Mouse (Mus musculus): ENCODE measurements around the gene Vwf. TPM values are rescaled to one million over a fixed set of nuclear protein-coding genes. Genes with fewer than 3 reads are reported as not detected.

Gene Vwf
- polyA plus RNA-seq, 1 experiment from 2014 or later = 21.4 TPM

- Histone ChIP-seq H3K27ac (ENCODE audit: poor library complexity, severe bottlenecking) (no peak overlapping the region), H3K9me3 (replicated peaks) (no peaks in the 10 kb centered on the region), H3K4me2 (no peak overlapping the region), H3K36me3 (no peaks in the 10 kb centered on the region), H3K4me1 (replicated peaks) (no peaks in the 10 kb centered on the region), H3K4me3 (no peak overlapping the region), H3K27me3 (replicated peaks) (peaks cover 16% of the 10 kb centered on the region), H3K9ac (no peak overlapping the region)
- WGBS = 80% methylated on average over 4 of the region's 4 CpGs
- no peak for ATAC-seq (ENCODE audit: insufficient number of reproducible peaks, low FRiP score)
Observed at GRCm38 (mm10) chr6:125586042-125586566, 39.5 kb downstream of the Vwf start.

GRCm38 (mm10) chr6:125588241-125588640 is 41.7 kb downstream of the Vwf start:
- H3K27me3 ChIP-seq (replicated peaks) = peaks cover 19% of the 10 kb centered on the region
- 88% methylated on average over 12 of the region's 12 CpGs for WGBS
- ATAC-seq (ENCODE audit: insufficient number of reproducible peaks, low FRiP score) = no peak

GRCm38 (mm10) chr6:125589075-125589474 is 42.5 kb downstream of the Vwf start:
- no peaks in the 10 kb centered on the region for H3K4me1 ChIP-seq (replicated peaks)
- no peaks in the 10 kb centered on the region for H3K9me3 ChIP-seq (replicated peaks)
- peaks cover 19% of the 10 kb centered on the region for H3K27me3 ChIP-seq (replicated peaks)
- H3K9ac ChIP-seq = no peak overlapping the region
- ATAC-seq (ENCODE audit: insufficient number of reproducible peaks, low FRiP score) = no peak
- WGBS = 74% methylated on average over 8 of the region's 8 CpGs
- no peak overlapping the region for H3K4me2 ChIP-seq
- no peaks in the 10 kb centered on the region for H3K36me3 ChIP-seq
- H3K4me3 ChIP-seq = no peak overlapping the region
- no peak overlapping the region for H3K27ac ChIP-seq (ENCODE audit: poor library complexity, severe bottlenecking)

More at GRCm38 (mm10) chr6:125588241-125588640, 41.7 kb downstream of the Vwf start:
- Histone ChIP-seq H3K9ac (no peak overlapping the region), H3K4me2 (no peak overlapping the region), H3K4me1 (replicated peaks) (no peaks in the 10 kb centered on the region), H3K36me3 (no peaks in the 10 kb centered on the region), H3K4me3 (no peak overlapping the region), H3K27ac (ENCODE audit: poor library complexity, severe bottlenecking) (no peak overlapping the region), H3K9me3 (replicated peaks) (no peaks in the 10 kb centered on the region)

GRCm38 (mm10) chr6:125590056-125590455 is 43.5 kb downstream of the Vwf start:
- H3K9ac ChIP-seq = no peak overlapping the region
- WGBS = 70% methylated on average over 7 of the region's 7 CpGs
- H3K9me3 ChIP-seq (replicated peaks) = no peaks in the 10 kb centered on the region
- no peak for ATAC-seq (ENCODE audit: insufficient number of reproducible peaks, low FRiP score)
- peaks cover 19% of the 10 kb centered on the region for H3K27me3 ChIP-seq (replicated peaks)
- H3K4me2 ChIP-seq = no peak overlapping the region
- H3K36me3 ChIP-seq = no peaks in the 10 kb centered on the region
- H3K27ac ChIP-seq (ENCODE audit: poor library complexity, severe bottlenecking) = no peak overlapping the region
- no peaks in the 10 kb centered on the region for H3K4me1 ChIP-seq (replicated peaks)
- no peak overlapping the region for H3K4me3 ChIP-seq

- ATAC-seq (ENCODE audit: insufficient number of reproducible peaks, low FRiP score) = no peak
- Histone ChIP-seq H3K4me2 (no peak overlapping the region), H3K4me3 (no peak overlapping the region), H3K4me1 (replicated peaks) (no peaks in the 10 kb centered on the region), H3K9ac (no peak overlapping the region), H3K27ac (ENCODE audit: poor library complexity, severe bottlenecking) (no peak overlapping the region), H3K27me3 (replicated peaks) (peaks cover 19% of the 10 kb centered on the region), H3K9me3 (replicated peaks) (no peaks in the 10 kb centered on the region), H3K36me3 (no peaks in the 10 kb centered on the region)
- 82% methylated on average over 8 of the region's 8 CpGs for WGBS
Observed at GRCm38 (mm10) chr6:125590471-125590870, 43.9 kb downstream of the Vwf start.

- H3K9ac ChIP-seq = no peak overlapping the region
- H3K4me3 ChIP-seq = no peak overlapping the region
- H3K27ac ChIP-seq (ENCODE audit: poor library complexity, severe bottlenecking) = no peak overlapping the region
- H3K27me3 ChIP-seq (replicated peaks) = peaks cover 19% of the 10 kb centered on the region
- no peaks in the 10 kb centered on the region for H3K36me3 ChIP-seq
- ATAC-seq (ENCODE audit: insufficient number of reproducible peaks, low FRiP score) = no peak
- 0 out of 2 replicates have a peak, but pooled peaks cover 3% of the 10 kb centered on the region for H3K4me1 ChIP-seq (replicated peaks)
- no peak overlapping the region for H3K4me2 ChIP-seq
- WGBS = 66% methylated on average over 8 of the region's 8 CpGs
- no peaks in the 10 kb centered on the region for H3K9me3 ChIP-seq (replicated peaks)
Observed at GRCm38 (mm10) chr6:125591652-125592385, 45.2 kb downstream of the Vwf start.

- 85% methylated on average over 6 of the region's 6 CpGs for WGBS
- no peak for ATAC-seq (ENCODE audit: insufficient number of reproducible peaks, low FRiP score)
- Histone ChIP-seq H3K4me3 (no peak overlapping the region), H3K4me1 (replicated peaks) (0 out of 2 replicates have a peak, but pooled peaks cover 3% of the 10 kb centered on the region), H3K36me3 (no peaks in the 10 kb centered on the region), H3K27ac (ENCODE audit: poor library complexity, severe bottlenecking) (no peak overlapping the region), H3K4me2 (no peak overlapping the region), H3K9me3 (replicated peaks) (no peaks in the 10 kb centered on the region), H3K9ac (no peak overlapping the region), H3K27me3 (replicated peaks) (peaks cover 19% of the 10 kb centered on the region)
Observed at GRCm38 (mm10) chr6:125592536-125592935, 46.0 kb downstream of the Vwf start.

GRCm38 (mm10) chr6:125594311-125594710 is 47.7 kb downstream of the Vwf start:
- Histone ChIP-seq H3K4me2 (no peak overlapping the region), H3K36me3 (no peaks in the 10 kb centered on the region), H3K9me3 (replicated peaks) (no peaks in the 10 kb centered on the region), H3K4me1 (replicated peaks) (0 out of 2 replicates have a peak, but pooled peaks cover 3% of the 10 kb centered on the region), H3K4me3 (no peak overlapping the region), H3K27me3 (replicated peaks) (peaks cover 26% of the 10 kb centered on the region), H3K9ac (no peak overlapping the region), H3K27ac (ENCODE audit: poor library complexity, severe bottlenecking) (no peak overlapping the region)
- ATAC-seq (ENCODE audit: insufficient number of reproducible peaks, low FRiP score) = no peak
- WGBS = 80% methylated on average over 4 of the region's 4 CpGs

- Histone ChIP-seq H3K9me3 (replicated peaks) (no peaks in the 10 kb centered on the region), H3K4me2 (no peak overlapping the region), H3K4me1 (replicated peaks) (0 out of 2 replicates have a peak, but pooled peaks cover 3% of the 10 kb centered on the region), H3K36me3 (no peaks in the 10 kb centered on the region), H3K4me3 (no peak overlapping the region), H3K27ac (ENCODE audit: poor library complexity, severe bottlenecking) (no peak overlapping the region), H3K9ac (no peak overlapping the region), H3K27me3 (replicated peaks) (peaks cover 29% of the 10 kb centered on the region)
- ATAC-seq (ENCODE audit: insufficient number of reproducible peaks, low FRiP score) = no peak
- 39% methylated on average over 4 of the region's 4 CpGs for WGBS
Observed at GRCm38 (mm10) chr6:125594825-125595224, 48.3 kb downstream of the Vwf start.

- 50% methylated on average over 16 of the region's 16 CpGs for WGBS
- ATAC-seq (ENCODE audit: insufficient number of reproducible peaks, low FRiP score) = peak; percentile 46; the same call in 1 of the 2 replicates
- H3K4me2 ChIP-seq = no peak overlapping the region
- no peaks in the 10 kb centered on the region for H3K36me3 ChIP-seq
- no peaks in the 10 kb centered on the region for H3K9me3 ChIP-seq (replicated peaks)
- H3K27ac ChIP-seq (ENCODE audit: poor library complexity, severe bottlenecking) = peak overlapping the region; percentile 2; the same call in 1 of the 2 replicates
- peaks cover 27% of the 10 kb centered on the region for H3K27me3 ChIP-seq (replicated peaks)
- H3K9ac ChIP-seq = no peak overlapping the region
- no peak overlapping the region for H3K4me3 ChIP-seq
- H3K4me1 ChIP-seq (replicated peaks) = 0 out of 2 replicates have a peak, but pooled peaks cover 3% of the 10 kb centered on the region
Observed at GRCm38 (mm10) chr6:125596701-125597318, 50.2 kb downstream of the Vwf start.

GRCm38 (mm10) chr6:125597716-125598115 is 51.1 kb downstream of the Vwf start:
- Histone ChIP-seq H3K4me1 (replicated peaks) (0 out of 2 replicates have a peak, but pooled peaks cover 3% of the 10 kb centered on the region), H3K9ac (no peak overlapping the region), H3K4me3 (no peak overlapping the region), H3K9me3 (replicated peaks) (no peaks in the 10 kb centered on the region), H3K36me3 (no peaks in the 10 kb centered on the region), H3K27me3 (replicated peaks) (peaks cover 31% of the 10 kb centered on the region), H3K27ac (ENCODE audit: poor library complexity, severe bottlenecking) (no peak overlapping the region), H3K4me2 (no peak overlapping the region)
- 70% methylated on average over 4 of the region's 4 CpGs for WGBS
- ATAC-seq (ENCODE audit: insufficient number of reproducible peaks, low FRiP score) = no peak
